Mouse (Mus musculus) spleen, adult 2 months (tissue): ENCODE measurements around the gene Mark1.

Experiments
- CTCF ChIP-seq: fragments of 200-500 bp; IDR thresholded peaks from 2 replicates; pipeline ENCODE4 v1.5.1; 2011; ENCODE audit warnings: mild to moderate bottlenecking, inconsistent platforms; ENCODE audit not compliant: insufficient read depth, insufficient read length, insufficient replicate concordance; ENCODE audit errors: extremely low read depth
- POLR2A ChIP-seq: fragments of 200-500 bp; IDR thresholded peaks from 2 replicates; pipeline ENCODE4 v1.6.1; 2011; ENCODE audit warnings: low read depth, low read length, inconsistent platforms

DNA sequence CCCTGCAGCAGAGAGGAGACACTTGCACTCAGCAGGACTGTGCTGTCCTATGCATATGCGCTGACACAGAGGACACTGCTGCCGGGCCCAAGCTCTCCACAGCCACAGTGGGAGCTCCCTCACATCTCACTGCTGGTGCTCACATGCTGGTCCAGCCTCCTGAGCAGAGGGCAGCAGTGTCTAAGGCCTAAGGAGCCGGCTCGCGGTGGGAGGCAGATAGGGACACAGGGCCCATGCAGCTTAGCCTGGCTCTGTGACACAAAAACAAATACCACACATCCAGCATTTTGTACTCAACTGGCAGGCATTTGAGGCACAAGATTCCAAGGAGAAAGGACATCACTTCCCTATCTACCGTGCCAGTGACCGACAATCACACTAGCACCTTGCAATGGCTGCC is 96.5 kb downstream of the Mark1 start:
- TF ChIP-seq CTCF (no peak), POLR2A (no peak)
